Mouse (Mus musculus): ENCODE results near the gene Pigh.

The Pigh gene

GRCm38 (mm10) chr12:79067526-79067925 is 21.9 kb downstream of the Pigh start:
- no peak for DNase-seq (ENCODE audit: low spot score)

- DNase-seq (ENCODE audit: low spot score), result no peak
Observed at GRCm38 (mm10) chr12:79066431-79066830, 23.0 kb downstream of the Pigh start.

- no peak for DNase-seq (ENCODE audit: low spot score)
Observed at GRCm38 (mm10) chr12:79064451-79064850, 25.0 kb downstream of the Pigh start.

- DNase-seq (ENCODE audit: low spot score), result no peak
Observed at GRCm38 (mm10) chr12:79060766-79061652, 28.4 kb downstream of the Pigh start.

GRCm38 (mm10) chr12:79060134-79060533 is 29.3 kb downstream of the Pigh start:
- DNase-seq (ENCODE audit: low spot score), result no peak

- no peak for DNase-seq (ENCODE audit: low spot score)
Observed at GRCm38 (mm10) chr12:79059573-79059972, 29.9 kb downstream of the Pigh start.

- DNase-seq (ENCODE audit: low spot score), result no peak
Observed at GRCm38 (mm10) chr12:79055276-79055675, 34.2 kb downstream of the Pigh start.

- no peak for DNase-seq (ENCODE audit: low spot score)
Observed at GRCm38 (mm10) chr12:79052073-79052472, 37.4 kb downstream of the Pigh start.

GRCm38 (mm10) chr12:79050545-79051212 is 38.8 kb downstream of the Pigh start:
- no peak for DNase-seq (ENCODE audit: low spot score)

- DNase-seq (ENCODE audit: low spot score), result no peak
Observed at GRCm38 (mm10) chr12:79049807-79050206, 39.6 kb downstream of the Pigh start.

GRCm38 (mm10) chr12:79048898-79049297 is 40.6 kb downstream of the Pigh start:
- no peak for DNase-seq (ENCODE audit: low spot score)

- no peak for DNase-seq (ENCODE audit: low spot score)
Observed at GRCm38 (mm10) chr12:79047203-79047602, 42.2 kb downstream of the Pigh start.

- DNase-seq (ENCODE audit: low spot score), result no peak
Observed at GRCm38 (mm10) chr12:79046171-79046570, 43.3 kb downstream of the Pigh start.

- DNase-seq (ENCODE audit: low spot score), result no peak
Observed at GRCm38 (mm10) chr12:79044668-79045067, 44.8 kb downstream of the Pigh start.

GRCm38 (mm10) chr12:79041436-79041835 is 48.0 kb downstream of the Pigh start:
- no peak for DNase-seq (ENCODE audit: low spot score)

- no peak for DNase-seq (ENCODE audit: low spot score)
Observed at GRCm38 (mm10) chr12:79040201-79040827, 49.1 kb downstream of the Pigh start.

GRCm38 (mm10) chr12:79039708-79040107 is 49.7 kb downstream of the Pigh start:
- no peak for DNase-seq (ENCODE audit: low spot score)

GRCm38 (mm10) chr12:79035349-79035748 is 54.1 kb downstream of the Pigh start:
- no peak for DNase-seq (ENCODE audit: low spot score)

GRCm38 (mm10) chr12:79034331-79034730 is 55.1 kb downstream of the Pigh start:
- DNase-seq (ENCODE audit: low spot score), result no peak
